In the genomic region with DNA sequence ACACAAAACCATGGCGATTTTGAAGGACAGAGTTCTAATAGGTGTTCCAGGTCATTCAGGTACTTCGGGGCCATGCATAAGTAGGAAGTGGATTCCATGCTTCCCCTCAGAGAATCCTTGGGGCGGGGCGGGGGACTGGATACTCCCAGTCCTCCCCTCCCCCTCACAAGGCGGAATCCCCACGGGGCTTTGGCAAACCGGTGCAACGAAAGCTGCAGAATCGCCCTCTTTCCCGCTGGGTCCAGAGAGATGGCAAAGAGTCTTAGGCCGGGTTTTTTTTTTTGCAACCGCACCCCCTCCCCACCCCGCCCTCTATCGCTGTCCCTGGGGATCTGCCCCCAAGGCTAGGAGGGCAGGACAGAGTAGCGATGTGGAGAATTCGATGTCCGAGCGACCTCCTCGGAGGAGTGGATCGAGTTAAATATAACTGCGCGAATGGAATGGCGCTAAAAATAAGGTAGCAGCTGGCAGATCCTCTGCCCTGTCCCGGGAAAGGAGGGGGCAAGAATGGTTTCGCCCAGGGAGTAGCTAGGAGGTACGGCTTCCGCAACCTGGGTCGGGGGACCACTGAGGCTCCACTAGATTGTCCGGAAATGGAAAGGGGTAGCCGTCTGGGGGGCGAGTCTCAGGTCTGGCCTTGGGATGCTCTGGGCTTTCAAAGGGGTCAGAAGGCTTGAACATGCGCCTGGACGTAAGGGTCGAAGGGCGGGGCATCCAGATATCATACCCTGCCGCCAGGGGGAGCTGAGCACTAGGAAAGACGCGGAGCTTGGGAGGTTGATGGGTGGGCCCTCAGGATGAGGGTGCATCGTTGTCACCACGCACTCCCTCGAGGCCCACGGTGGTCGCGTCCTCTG, we compare ENCODE assay signal across 8 mouse cellular contexts. TPM values are rescaled to one million over a fixed set of nuclear protein-coding genes. Genes with fewer than 3 reads are reported as not detected.
A peak's percentile ranks its signal among the peaks of the same experiment; 100 is the strongest.
DNase-seq lines count a peak whose midpoint lies in the region; ATAC-seq and TF ChIP-seq lines count a peak whose summit lies in the region.

No protein-coding gene starts in this region.

- H3K9me3 ChIP-seq in forebrain, embryonic 13.5 days (replicated peaks): no peaks in the 10 kb centered on the region
- H3K9me3 ChIP-seq in limb, embryonic 10.5 days (replicated peaks): no peaks in the 10 kb centered on the region

- TF ChIP-seq CTCF in heart, adult 2 months (IDR thresholded peaks at IDR 0.05): peak; percentile 48

- TF ChIP-seq POLR2A in heart, adult 2 months (IDR thresholded peaks at IDR 0.05; ENCODE audit: insufficient read depth, low read depth, low read length): no peak

- H3K27ac ChIP-seq in heart, adult 2 months: no peak overlapping the region
- no peak overlapping the region for H3K27ac ChIP-seq in forebrain, embryonic 13.5 days
- H3K27ac ChIP-seq in limb, embryonic 10.5 days: no peak overlapping the region

- peak in 1 of 2 experiments; percentile 23 for DNase-seq in heart, adult 2 months
- DNase-seq in heart, postnatal 36 days: no peak
- DNase-seq in ZHBTc4 (ENCODE audit: low read depth, low spot score): peak; percentile 90
- peak; percentile 47 for DNase-seq in limb, embryonic 10.5 days (ENCODE audit: low spot score)
- DNase-seq in retina, postnatal 1 day: peak; percentile 31
- no peak for DNase-seq in ovary, postnatal 14 days (ENCODE audit: low spot score)
- DNase-seq in layer of hippocampus, adult 8-10 months (ENCODE audit: low spot score in 2 of 2): no peak

- no peak overlapping the region for H3K9ac ChIP-seq in heart, adult 2 months (ENCODE audit: low read depth, low read length)
- H3K9ac ChIP-seq in forebrain, embryonic 13.5 days: no peak overlapping the region

- no peaks in the 10 kb centered on the region for H3K36me3 ChIP-seq in heart, adult 2 months (ENCODE audit: control insufficient read depth, insufficient read depth, low read length)
- no peaks in the 10 kb centered on the region for H3K36me3 ChIP-seq in forebrain, embryonic 13.5 days (ENCODE audit: poor library complexity, severe bottlenecking)
- no peaks in the 10 kb centered on the region for H3K36me3 ChIP-seq in limb, embryonic 10.5 days

- H3K4me2 ChIP-seq in forebrain, embryonic 13.5 days: no peak overlapping the region

- intact Hi-C loops in heart, adult 2 months (cut with DNase I): no loop called here
- intact Hi-C loops in heart, postnatal 36 days (cut with DNase I): no loop called here

- no peaks in the 10 kb centered on the region for H3K4me1 ChIP-seq in heart, adult 2 months (ENCODE audit: control insufficient read depth, insufficient read depth, low read length)
- peaks cover 13% of the 10 kb centered on the region for H3K4me1 ChIP-seq in forebrain, embryonic 13.5 days
- peaks cover 18% of the 10 kb centered on the region; the same call in 1 of the 2 replicates for H3K4me1 ChIP-seq in limb, embryonic 10.5 days

- WGBS in heart, adult 2 months: 5% methylated on average over 44 of the region's 44 CpGs
- WGBS in forebrain, embryonic 13.5 days: 3% methylated on average over 44 of the region's 44 CpGs
- WGBS in limb, embryonic 10.5 days: 3% methylated on average over 44 of the region's 44 CpGs

- H3K27me3 ChIP-seq in heart, adult 2 months (ENCODE audit: control insufficient read depth, insufficient read depth, low read length): peaks cover 33% of the 10 kb centered on the region
- H3K27me3 ChIP-seq in forebrain, embryonic 13.5 days: peaks cover 99% of the 10 kb centered on the region
- peaks cover 96% of the 10 kb centered on the region for H3K27me3 ChIP-seq in limb, embryonic 10.5 days (ENCODE audit: low read depth, poor library complexity, severe bottlenecking)

- no peaks in the 10 kb centered on the region for H3K79me2 ChIP-seq in heart, adult 2 months (replicated peaks; ENCODE audit: control insufficient read depth, insufficient read depth, low read length)

- no peak for ATAC-seq in forebrain, embryonic 13.5 days

- TF ChIP-seq EP300 in heart, adult 2 months (IDR thresholded peaks at IDR 0.05; ENCODE audit: insufficient read depth, low read depth, low read length): no peak

- H3K4me3 ChIP-seq in heart, adult 2 months: no peak overlapping the region
- H3K4me3 ChIP-seq in forebrain, embryonic 13.5 days: 0 out of 2 replicates have a peak overlapping the region, but pooled peaks have one; percentile 27
- H3K4me3 ChIP-seq in limb, embryonic 10.5 days: peak overlapping the region; percentile 29; the same call in 1 of the 2 replicates

RNA-seq across cellular contexts. Expression of a gene that starts 5.8 kb away (rescaled TPM):
- total RNA-seq in heart, adult 2 months (2021): under 1 TPM; 0.27 to 0.86 TPM
- polyA plus RNA-seq in heart, adult 2 months (2012; rRNA removed): 0.59 and 0.62 TPM in 2 replicates
- total RNA-seq in heart, postnatal 36 days (2021): under 1 TPM; 0.28 to 0.65 TPM
- not detected in 2 replicates for polyA plus RNA-seq in forebrain, embryonic 13.5 days (2015; fragmentation: Nextera tagmentation; extraction: Ambion mirVana)
- polyA plus RNA-seq in limb, embryonic 10.5 days (2016; fragmentation: Nextera tagmentation; extraction: Ambion mirVana): 0.06 and 0.08 TPM in 2 replicates
- total RNA-seq in layer of hippocampus, adult 8-10 months (2022): not detected

Comparison
In these comparisons a context has a peak if more than half of its experiments do, and no peak if none do; other contexts are left out.
1. DNase-seq: peak in ZHBTc4 (single experiment), limb, embryonic 10.5 days (single experiment) and retina, postnatal 1 day (single experiment); none in heart, postnatal 36 days (0 of 2), ovary, postnatal 14 days (single experiment) and layer of hippocampus, adult 8-10 months (0 of 2).